Mouse (Mus musculus) fat pad, adult 2 months (tissue): ENCODE measurements around the gene Phxr2.

Experiments used
- DNase-seq: peaks from one replicate; pipeline ENCODE4 v3.0.0-alpha.2; 2011; ENCODE audit warnings: low read depth, low spot score; ENCODE audit errors: extremely low read depth

The Phxr2 gene

DNA sequence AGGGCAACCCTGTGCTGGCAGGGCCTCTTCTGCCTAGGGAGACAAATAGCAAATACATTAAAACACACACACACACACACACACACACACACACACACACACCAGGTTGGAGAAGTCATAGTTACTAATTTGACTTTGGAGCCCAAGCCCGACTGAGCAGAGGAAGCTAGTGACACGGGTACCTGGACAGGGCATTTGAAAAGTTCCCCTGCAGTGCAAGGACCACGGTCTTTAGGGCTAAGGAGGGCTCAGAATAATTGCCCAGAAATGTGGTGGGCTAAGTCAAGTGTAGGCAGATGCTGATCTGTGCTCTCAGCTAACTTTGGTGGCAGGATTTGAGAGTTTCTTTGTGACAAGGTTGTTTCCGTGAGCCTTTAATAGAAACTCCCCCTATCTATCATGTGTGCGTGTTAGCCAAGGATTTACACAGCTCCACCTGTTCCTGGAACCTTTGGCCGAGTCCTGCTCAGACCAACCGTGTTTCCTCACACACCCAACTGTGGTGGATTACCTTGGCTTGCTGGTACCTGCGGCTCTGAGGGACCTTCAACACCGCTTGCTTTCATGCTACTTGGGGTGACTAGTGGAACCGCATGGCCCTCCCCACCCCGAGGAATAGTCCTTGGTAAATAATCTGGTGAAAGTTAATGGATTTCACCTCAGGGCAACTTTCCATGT, 6.6 kb upstream of the Phxr2 start:
- no peak for DNase-seq

DNA sequence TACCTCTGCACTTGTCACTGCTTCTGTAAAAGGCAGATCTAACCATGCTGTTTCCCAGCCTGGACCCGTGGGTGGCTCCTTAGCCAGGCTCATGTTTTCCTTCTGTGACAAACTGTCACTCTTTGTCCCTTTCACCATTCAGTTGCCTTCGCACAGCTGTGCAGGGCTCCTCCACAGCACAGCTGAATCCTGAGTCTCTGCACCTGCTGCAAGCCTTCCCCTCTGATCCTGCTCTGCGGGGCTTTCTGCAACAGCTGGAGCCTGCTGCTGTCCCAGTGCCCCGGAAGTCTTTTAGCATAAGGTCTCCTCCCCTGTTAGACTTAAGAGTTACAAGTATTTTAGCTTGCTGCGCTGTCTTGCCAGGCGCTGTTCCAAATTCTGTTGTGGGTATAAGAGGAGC, 6.1 kb upstream of the Phxr2 start:
- DNase-seq = no peak

DNA sequence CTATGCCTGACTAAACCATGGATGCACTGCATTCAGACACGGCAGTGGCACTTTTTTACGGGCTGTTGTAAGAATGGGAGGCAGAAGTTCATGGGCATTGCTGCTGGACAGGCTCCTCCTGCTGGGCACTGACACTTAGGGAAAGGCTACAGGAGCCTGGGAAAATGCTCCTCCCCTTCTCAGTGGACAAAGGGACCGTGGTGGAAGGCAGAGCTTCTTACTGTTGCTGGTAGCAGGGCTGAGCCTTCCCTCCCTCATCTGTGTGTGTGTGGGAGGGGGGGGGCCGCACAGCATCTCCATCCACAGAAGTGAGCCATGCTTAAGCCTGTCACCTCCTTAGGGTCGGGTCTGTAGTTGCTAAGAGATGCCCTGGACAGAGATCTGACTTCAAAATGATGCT, 5.2 kb upstream of the Phxr2 start:
- no peak for DNase-seq

DNA sequence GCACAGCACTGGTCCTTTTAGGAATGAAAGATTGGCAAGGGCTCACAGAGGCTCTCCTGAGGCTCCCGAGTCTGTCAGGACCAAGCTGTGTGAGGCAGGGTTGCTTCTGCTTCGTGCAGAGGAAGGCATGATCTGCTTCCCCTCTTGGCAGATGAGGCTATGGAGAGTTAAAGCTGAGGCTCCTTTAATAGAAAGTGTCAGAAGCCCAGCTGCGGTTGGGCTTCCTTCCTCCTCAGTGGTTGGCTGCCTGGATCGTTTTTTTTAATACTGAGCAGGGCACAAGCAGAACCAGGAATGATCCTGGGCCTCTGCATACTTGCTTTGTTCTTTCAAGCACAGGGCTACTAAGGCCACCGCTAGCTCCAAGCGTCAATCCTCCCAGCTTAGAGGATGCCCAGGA, 4.5 kb upstream of the Phxr2 start:
- DNase-seq = no peak

DNA sequence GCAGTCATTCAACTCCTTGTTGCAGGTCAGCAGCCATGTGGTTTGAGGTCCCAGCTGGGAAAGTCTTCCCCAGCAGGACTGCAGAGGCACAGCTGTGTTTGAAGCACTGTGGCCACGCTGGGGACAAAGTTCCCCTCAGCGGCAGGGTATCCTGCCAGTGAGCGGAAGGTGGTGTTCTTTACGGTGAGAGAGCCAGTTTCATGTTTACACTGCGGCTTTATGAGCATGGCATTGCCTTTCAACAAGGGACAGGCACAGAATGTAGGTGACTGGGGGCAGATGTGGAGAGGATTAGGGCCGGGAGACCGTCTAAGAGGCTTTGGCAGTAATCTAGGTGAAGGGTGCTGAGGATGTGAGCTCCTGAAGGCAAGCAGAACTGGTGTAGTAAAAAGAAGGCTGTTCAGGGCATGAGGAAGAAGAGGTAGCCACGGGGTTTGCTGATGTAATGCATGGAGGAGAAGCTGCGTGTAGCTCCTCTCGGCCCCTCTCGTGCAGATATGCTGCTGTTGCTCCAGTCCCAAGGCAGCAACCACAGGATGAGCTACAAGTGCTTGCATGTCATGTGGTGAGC, 1.7 kb upstream of the Phxr2 start:
- no peak for DNase-seq

DNA sequence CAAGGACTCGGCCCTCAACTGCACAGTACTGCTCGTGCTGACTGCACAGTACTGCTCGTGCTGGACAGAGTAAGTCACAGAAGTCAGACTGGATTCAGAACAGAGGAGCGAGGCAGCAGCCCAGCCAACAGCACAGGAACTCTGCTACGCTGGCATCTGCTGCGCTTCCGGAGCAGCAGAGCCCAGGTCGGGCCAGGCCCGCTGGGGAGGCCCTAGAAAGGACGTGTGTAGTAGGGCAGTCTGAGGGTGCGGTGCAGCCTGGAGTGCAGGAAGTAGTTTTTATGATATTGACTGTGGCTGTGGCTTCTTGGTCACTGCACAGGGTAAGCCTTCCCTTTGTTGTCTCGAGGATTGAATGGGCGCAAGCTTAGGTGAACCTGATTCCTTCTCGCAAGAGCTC, 829 bp upstream of the Phxr2 start:
- DNase-seq = no peak

DNA sequence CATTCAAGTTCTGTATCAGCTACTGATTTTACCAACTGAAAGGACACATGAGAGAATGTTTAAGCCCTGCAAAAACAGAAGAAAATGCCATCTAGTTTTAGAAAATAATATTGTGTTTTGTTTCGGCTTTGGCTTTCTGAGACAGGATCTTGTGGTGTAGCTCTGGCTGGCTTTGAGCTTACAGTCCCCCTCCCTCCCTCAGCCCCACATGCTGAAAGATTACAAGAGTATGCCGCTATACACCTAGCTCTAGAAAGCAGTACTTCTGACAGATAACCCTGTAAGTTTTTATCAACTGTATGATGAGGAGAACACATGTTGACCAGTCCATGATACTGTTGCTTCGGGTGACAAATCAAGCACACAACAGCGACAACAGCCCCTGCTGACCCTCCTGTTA, 6.7 kb downstream of the Phxr2 start:
- no peak for DNase-seq

DNA sequence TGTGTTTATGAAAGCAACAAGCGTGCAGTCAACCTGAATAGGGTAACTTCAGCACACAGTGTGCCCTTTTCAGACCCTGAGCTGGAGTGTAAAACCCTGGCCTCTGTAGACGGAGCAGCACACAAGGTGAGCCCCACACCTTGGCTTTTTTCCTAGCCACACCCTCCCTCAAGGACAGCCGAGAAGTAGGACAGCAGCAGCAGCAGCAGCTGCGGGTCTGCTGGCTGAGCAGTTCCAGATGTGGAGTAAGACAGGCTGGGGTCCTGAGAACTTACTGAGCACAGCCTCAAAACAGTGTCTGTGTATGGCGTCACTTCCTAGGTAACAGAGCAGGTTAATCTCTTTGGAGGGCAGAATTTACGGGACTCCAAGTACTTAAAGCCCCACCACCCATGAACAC, 7.4 kb downstream of the Phxr2 start:
- no peak for DNase-seq

DNA sequence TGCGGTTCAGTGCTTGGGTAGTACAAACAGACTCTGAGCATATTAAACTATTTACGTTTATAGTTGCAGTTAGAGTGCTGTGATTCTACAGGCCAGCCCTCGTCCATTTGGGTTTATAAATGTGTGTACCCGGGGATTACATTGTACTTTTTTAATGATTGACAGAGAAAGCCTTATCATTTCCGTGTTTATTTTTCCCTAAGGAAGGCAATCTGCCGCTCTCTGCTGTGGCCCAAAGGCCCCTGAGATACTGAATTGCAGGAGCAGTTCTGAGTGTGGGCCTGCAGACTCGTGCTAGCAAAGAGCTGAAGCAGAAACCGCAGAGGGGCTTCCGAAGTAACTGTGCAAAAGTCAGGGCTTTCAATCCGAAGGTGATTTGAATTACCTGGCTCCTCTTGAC, 8.2 kb downstream of the Phxr2 start:
- no peak for DNase-seq

DNA sequence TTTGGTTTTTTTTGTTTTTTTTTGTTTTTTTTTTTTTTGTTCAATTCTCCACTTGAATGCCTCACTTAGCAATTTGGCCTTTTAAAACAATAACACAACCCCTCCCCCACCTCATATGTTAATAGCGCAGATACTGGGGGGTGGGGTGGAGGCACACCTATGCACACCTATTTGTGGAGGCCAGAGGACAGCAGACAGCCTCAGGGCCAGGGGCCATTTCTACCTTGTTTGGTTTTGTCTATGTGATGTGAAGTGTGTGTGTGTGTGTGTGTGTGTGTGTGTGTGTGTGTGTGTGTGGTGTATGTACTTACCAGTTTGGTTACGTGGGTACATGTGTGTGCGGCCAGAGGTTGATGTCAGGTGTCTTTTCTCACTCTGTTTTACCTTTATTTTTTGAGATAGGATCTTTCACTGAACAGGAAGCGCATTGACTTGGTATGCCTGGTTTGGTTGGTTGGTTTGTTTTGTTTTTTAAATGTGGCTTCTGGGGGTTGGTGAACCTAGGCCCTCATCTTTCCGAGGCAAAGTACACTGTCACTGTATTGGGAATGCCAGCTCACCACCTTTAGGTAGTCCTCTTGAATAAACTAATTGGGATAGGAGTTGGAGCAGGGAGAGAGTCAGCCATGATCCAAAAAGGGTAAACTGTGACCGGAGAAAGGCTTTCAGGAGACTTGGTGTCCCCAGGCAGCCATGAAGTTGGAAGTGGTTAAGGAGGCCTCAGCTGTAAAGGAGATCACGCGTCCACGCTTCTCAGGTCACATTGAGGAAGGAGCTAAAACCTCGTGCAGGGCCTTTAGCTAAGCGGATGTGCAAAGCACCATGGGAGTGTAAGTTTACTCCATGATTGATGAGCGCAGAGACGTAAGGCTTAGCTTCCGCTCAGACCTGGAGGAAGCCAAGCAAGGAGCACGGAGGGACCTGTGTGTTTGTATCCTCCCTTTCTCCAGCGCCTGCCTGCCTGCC, 9.2 kb downstream of the Phxr2 start:
- no peak for DNase-seq

DNA sequence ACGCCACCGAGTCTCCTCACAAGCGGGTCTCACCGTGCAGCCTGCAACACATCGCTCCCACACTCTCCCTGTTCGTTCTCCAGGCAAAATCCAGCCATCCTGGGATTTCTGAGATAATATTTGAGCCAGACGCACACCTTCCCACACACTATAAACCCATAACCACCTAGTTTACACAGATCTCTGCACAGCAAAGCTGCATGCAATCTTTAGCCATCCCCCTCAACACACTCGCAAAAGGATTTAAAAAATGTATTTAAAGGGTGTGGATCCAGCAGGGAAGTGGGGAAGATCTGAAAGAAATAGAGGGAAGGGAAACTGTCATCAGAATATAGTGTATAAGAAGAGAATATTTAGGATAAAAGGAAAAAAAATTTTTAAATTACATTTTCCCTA, 9.9 kb downstream of the Phxr2 start:
- no peak for DNase-seq

DNA sequence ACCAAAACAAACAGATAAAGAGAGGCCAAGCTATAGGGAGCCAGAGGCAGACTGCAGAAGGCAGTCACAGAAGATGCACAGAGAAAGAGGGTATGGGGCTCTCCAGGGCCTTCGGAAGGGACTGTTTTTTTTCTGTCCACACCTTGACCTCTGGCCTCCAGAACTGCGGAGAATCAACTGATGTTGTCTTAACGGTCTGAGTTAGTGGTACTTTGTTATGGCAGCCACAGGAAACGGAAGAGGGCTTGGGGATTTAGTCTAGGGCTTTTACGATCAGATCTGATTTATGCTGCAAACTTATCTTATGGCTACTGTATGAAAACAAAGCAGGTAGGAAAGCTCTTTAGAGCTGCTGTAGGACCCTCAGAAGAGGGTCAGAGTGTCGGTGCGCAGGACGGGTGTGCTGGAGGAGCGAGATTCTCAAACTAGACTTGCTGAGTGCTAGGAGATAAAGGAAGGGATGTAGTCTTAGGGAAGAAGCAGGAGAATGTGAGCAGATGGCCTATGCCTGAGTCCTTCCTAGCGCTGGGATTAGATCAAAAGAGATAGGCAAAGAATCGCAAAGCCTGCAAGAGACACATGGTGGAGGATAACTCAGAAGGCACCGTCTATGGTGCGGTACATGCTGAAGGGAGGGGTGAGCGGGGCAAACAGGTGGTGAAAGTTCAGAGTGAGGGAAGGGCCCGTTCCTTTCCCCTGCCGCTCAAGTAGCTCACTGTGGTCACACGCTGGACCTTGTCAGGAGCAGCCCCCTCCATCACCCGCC, 10.5 kb downstream of the Phxr2 start:
- DNase-seq = no peak

DNA sequence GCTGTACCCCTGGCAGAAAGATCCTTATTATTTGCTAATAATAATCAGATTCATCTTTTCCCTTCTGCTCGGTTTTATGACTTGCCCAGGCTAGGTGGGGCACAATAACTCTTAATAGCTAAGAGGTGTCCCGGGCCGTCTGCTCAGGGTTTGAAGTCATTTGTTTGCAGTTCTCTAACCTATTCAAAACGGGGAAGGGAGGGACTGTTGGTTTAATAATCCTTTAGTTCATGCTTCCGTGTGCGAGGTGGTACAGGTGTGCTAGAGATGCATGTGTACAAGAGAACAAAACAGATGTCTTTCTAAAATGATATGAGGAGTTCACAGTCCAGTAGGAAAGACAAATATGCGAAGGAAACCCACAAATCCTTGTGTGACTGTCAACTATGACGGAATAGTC, 11.8 kb downstream of the Phxr2 start:
- no peak for DNase-seq

DNA sequence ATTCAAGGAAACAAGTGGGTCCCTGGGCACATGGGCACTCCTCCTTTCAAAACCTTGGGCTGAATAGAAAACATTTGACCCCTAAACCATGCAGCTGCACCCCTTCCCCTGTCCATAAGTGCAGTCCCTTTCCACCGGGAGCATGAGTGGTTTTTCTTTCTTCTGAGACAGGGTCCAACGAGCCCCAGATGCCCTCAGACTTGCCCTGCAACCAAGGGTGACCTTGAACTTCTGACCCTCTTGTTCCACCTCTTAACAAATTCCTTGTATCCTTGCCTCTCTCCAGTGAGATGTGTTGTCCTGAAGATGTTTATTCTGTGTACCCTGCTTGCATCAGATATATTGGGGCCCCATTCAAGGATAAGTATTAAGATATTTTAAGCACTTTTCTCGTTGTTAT, 12.6 kb downstream of the Phxr2 start:
- no peak for DNase-seq

DNA sequence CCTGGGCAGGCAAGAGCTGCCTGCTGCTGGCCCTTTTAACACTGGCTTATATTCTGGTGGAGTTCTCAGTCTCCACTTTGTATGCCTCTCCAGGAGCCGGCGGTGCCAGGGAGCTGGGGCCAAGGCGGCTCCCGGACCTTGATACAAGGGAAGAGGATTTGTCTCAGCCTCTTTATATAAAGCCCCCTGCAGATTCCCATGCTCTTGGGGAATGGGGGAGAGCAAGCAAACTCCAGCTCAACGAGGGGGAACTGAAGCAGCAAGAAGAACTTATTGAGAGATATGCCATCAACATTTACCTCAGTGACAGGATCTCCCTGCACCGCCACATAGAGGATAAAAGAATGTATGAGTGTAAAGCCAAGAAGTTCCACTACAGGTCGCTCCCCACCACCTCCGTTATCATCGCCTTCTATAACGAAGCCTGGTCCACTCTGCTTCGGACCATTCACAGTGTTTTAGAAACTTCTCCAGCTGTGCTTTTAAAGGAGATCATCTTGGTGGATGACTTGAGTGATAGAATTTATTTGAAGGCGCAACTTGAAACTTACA, 17.6 kb downstream of the Phxr2 start:
- no peak for DNase-seq

DNA sequence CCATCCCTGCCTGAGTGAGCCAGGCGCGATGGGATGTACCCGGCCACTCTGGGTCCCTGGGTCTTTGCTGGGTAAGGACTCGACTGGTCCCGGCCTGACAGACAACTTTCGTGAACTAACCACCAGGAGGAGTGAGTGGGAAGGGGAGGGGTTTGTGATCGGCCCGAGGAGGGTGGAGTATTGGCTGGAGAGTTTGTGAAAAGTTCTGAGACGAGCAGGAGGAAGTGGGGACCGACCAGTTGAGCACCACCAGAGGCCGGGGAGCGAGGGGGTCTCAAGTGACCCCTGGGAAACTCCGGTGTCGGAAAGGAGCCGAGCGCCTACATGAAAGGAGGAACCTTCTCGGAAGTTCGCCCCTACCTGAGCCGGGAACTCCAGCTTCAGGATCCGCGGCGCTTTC, 18.2 kb downstream of the Phxr2 start, which contains the start of gene Galnt4:
Gene Galnt4, plus strand, starts transcription at position 196 of the 400 bp plus-strand sequence.
- peak; percentile 34 for DNase-seq

DNA sequence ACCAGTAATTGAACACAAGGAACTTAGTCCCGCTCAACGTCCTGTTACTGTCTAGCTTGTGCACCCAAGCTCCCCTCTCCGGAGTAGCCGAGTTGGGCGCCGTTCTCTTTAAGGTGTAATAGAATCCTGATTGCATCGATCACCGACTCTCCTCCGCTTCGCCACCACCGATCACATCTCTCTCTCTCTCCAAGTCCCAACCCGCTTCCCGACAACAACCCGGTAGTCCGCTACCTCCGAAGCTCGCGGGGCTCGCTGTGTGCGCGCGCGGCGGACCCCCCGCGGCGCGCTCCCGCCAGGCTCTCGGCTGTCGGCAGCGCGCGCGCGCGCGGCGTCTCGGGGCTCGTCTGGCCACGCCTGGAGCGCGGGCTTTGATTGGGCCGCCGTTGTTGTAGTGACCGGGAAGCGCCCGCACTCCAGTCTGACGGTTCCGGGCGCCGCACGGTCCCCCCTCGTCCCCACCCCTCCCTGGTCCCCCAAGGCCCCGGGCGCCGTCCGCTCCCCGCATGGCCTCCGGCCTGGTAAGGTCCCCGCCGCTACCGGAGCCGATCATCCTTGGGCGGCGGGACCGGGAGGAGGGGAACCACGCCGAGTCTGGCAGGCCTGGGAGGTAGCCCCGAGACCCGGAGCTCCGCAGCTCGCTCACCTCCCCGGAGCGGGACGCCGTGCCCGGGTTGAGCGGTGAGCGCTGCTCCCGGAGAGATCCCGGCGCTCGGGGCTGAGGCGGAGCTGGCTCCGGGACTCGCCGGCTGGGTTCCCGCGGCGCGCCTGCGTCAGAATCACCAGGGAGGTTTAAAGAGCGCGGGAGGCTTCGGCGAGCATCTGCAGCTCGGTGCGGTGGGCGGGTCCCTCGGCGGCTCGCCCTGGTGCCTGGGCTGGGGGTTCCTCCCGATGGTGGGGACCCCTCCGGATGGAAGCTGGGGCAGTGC, 19.2 kb downstream of the Phxr2 start, which contains the start of gene Poc1b:
Gene Poc1b, plus strand, starts transcription at position 334 of the 929 bp plus-strand sequence.
- peak; percentile 18 for DNase-seq

DNA sequence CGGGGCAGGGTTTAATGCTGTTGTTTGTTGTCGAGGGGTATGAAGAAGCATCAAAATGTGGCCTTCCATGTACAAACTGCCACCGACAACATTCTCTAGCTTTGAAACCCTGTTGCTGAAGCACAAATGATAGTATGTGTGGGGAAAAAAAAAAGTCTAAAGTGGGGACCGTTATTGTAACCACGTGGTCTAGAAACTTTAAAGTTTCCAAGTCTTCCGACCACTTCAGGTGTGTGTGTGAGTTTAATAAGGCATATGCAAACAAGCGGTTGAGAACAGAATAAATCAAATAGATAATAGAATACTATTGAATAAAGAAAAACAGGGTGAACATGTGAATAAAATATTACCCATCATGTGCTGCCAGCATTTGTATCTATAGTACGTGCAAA, 19.8 kb downstream of the Phxr2 start:
- no peak for DNase-seq

DNA sequence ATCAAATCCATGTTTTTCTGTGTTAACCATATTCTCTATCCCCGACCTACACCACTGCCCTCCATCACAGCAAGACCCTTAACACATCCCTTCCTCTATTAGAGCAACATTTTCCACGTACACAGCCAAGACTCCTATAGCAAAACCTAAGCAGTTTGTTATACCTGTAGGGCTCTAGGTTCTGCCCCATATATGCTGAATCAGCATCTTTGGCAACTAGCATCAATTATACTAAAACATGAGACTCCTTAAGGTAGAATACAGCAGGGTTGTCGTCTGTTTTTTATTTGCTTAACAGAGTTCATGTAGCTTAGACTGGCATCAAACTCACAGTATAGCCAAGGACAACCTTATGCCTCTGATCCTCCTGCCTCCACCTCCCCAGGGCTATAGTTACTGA, 20.6 kb downstream of the Phxr2 start:
- no peak for DNase-seq

DNA sequence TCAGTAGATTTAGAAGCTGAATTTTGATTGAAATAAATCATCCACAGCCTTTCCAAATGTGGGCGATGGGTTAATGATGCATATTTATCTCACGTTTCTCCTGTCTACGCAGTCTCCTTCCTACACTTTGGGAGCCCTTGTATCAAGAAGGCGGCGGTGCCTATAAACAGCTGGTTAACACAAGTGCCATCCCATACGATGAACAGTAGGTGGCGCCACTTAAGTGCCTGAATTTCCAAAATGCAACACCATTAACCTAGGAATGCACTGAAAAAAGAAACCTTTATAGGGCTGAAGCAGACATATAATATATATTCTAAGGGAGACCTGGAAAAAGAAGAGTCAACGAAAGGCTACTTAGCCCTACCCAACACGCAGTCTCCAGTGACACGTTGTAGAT, 28.8 kb downstream of the Phxr2 start:
- no peak for DNase-seq
